Mouse (Mus musculus) kidney, postnatal 10 days (tissue): ENCODE results near the gene Hras.

Source experiments
- DNase-seq: peaks from one replicate; pipeline ENCODE4 v3.0.0; 2021; ENCODE audit warnings: mixed read lengths

Hras gene

GRCm38 (mm10) chr7:141213605-141214235 lies 19.9 kb upstream of the Hras start, which contains the start of gene Lmntd2:
TSS of gene Lmntd2 (minus strand) at chr7:141214080.
- DNase-seq = no peak

- no peak for DNase-seq
These were observed 19.3 kb upstream of the Hras start for GRCm38 (mm10) chr7:141213133-141213532.

GRCm38 (mm10) chr7:141210606-141211131 lies 16.9 kb upstream of the Hras start:
- no peak for DNase-seq

GRCm38 (mm10) chr7:141210137-141210536 lies 16.3 kb upstream of the Hras start:
- DNase-seq = no peak

GRCm38 (mm10) chr7:141209526-141209925 lies 15.7 kb upstream of the Hras start:
- no peak for DNase-seq

GRCm38 (mm10) chr7:141206182-141206937 lies 12.6 kb upstream of the Hras start:
- no peak for DNase-seq

- no peak for DNase-seq
These were observed 11.7 kb upstream of the Hras start for GRCm38 (mm10) chr7:141205504-141205903.

GRCm38 (mm10) chr7:141204546-141204945 lies 10.7 kb upstream of the Hras start:
- no peak for DNase-seq

- DNase-seq = no peak
These were observed 4.3 kb upstream of the Hras start for GRCm38 (mm10) chr7:141198121-141198520.

- DNase-seq = no peak
These were observed 2.9 kb upstream of the Hras start for GRCm38 (mm10) chr7:141196619-141197282.

- DNase-seq = no peak
These were observed 1.9 kb upstream of the Hras start for GRCm38 (mm10) chr7:141195754-141196153.

- peak; percentile 97 for DNase-seq
These were observed 1.0 kb upstream of the Hras start for GRCm38 (mm10) chr7:141194830-141195229.

- DNase-seq = no peak
These were observed 604 bp upstream of the Hras start for GRCm38 (mm10) chr7:141194409-141194808.

- peak; percentile 67 for DNase-seq
These were observed 403 bp downstream of the Hras start for GRCm38 (mm10) chr7:141193348-141193856.

- peak; percentile 33 for DNase-seq
These were observed 943 bp downstream of the Hras start for GRCm38 (mm10) chr7:141192776-141193347.

- peak; percentile 26 for DNase-seq
These were observed 1.8 kb downstream of the Hras start for GRCm38 (mm10) chr7:141191796-141192685.

GRCm38 (mm10) chr7:141191036-141191435 lies 2.8 kb downstream of the Hras start:
- peak; percentile 71 for DNase-seq

GRCm38 (mm10) chr7:141190220-141190619 lies 3.6 kb downstream of the Hras start:
- no peak for DNase-seq

- DNase-seq = no peak
These were observed 5.1 kb downstream of the Hras start for GRCm38 (mm10) chr7:141188733-141189132.

GRCm38 (mm10) chr7:141188194-141188593 lies 5.6 kb downstream of the Hras start:
- no peak for DNase-seq

GRCm38 (mm10) chr7:141176173-141176572 lies 17.6 kb downstream of the Hras start:
- peak; percentile 94 for DNase-seq

GRCm38 (mm10) chr7:141175068-141175467 lies 18.7 kb downstream of the Hras start:
- DNase-seq = no peak
